Mouse (Mus musculus) liver, adult 2 months (tissue): ENCODE results near the gene Cuta. TPM values are rescaled to one million over a fixed set of nuclear protein-coding genes. Genes with fewer than 3 reads are reported as not detected.

ENCODE experiments used
- DNase-seq: peaks from one replicate; pipeline ENCODE4 v3.0.0-alpha.2; 2011; ENCODE audit warnings: low read depth, low spot score; ENCODE audit errors: extremely low read depth
- H3K27ac ChIP-seq: fragments of 200-500 bp; replicated peaks from 2 replicates; pipeline ENCODE4 v1.5.1; 2012; ENCODE audit warnings: low read depth, mild to moderate bottlenecking, control low read depth, inconsistent platforms, low read length; ENCODE audit not compliant: insufficient read depth
- H3K27me3 ChIP-seq: fragments of 200-500 bp; 2 replicates; pipeline ENCODE4 v1.6.1; 2012; ENCODE audit warnings: mild to moderate bottlenecking, moderate library complexity, low read length, inconsistent platforms; ENCODE audit not compliant: control insufficient read depth, insufficient read depth
- H3K36me3 ChIP-seq: fragments of 200-500 bp; 2 replicates; pipeline ENCODE4 v1.6.1; 2012; ENCODE audit warnings: low read length, inconsistent platforms; ENCODE audit not compliant: control insufficient read depth, insufficient read depth
- H3K4me1 ChIP-seq: fragments of 200-500 bp; 2 replicates; pipeline ENCODE4 v1.6.1; 2011; ENCODE audit warnings: low read length; ENCODE audit not compliant: control insufficient read depth, insufficient read depth
- H3K4me3 ChIP-seq: fragments of 200-500 bp; 2 replicates; pipeline ENCODE4 v1.5.1; 2011; ENCODE audit warnings: low read depth, mild to moderate bottlenecking, control low read depth, low read length, moderate library complexity; ENCODE audit not compliant: insufficient read depth
- H3K79me2 ChIP-seq: fragments of 200-500 bp; 2 replicates; pipeline ENCODE4 v1.6.1; 2012; ENCODE audit warnings: inconsistent platforms, mild to moderate bottlenecking, low read length, moderate library complexity; ENCODE audit not compliant: control insufficient read depth, insufficient read depth
- H3K9ac ChIP-seq: fragments of 200-500 bp; 2 replicates; pipeline ENCODE4 v1.6.1; 2012; ENCODE audit warnings: low read depth, mild to moderate bottlenecking, control low read depth, inconsistent platforms, low read length
- CTCF ChIP-seq: fragments of 200-500 bp; IDR thresholded peaks from 2 replicates; pipeline ENCODE4 v1.5.1; 2011; ENCODE audit warnings: low read depth, low read length, control low read depth
- POLR2A ChIP-seq: fragments of 200-500 bp; IDR thresholded peaks from 2 replicates; pipeline ENCODE4 v1.6.1; 2011; ENCODE audit warnings: low read length, control low read depth; ENCODE audit not compliant: insufficient read depth; ENCODE audit errors: extremely low read depth
- WGBS: fragments of 180-500 bp; shearing (Covaris S2); methylation state at CpG from one replicate; pipeline ENCODE4 v1.1.7; 2018; 5-methylcytosine and 5-hydroxymethylcytosine counted together
- polyA plus RNA-seq: library from polyadenylated mRNA; depleted of rRNA; stranded (reverse); fragments of >200 nt; gene quantifications from 2 replicates; pipeline ENCODE4 v1.2.3, GENCODE M21; 2012
- total RNA-seq: library from RNA; depleted of rRNA; stranded (reverse); fragments of >200 nt; gene quantifications from 2 replicates; pipeline ENCODE4 v1.2.3, GENCODE M21; 2014

The Cuta gene
- total and polyA plus RNA-seq, 2 experiments = 21.4 to 129 TPM

DNA sequence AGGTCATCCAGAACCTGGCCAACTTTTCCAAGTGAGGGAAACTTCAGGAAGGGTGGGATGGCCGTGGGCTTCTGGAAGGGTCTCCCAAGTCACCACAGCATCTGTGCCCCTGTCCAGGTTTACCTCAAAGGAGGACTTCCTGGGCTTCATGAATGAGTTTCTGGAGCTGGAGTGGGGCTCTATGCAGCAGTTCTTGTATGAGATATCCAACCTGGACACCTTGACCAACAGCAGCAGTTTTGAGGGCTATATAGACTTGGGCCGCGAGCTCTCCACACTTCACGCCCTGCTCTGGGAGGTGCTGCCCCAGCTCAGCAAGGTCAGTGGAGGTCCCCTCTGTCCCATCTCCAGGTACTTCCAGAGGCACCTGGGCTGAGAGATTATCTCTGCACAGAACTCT is 20.4 kb upstream of the Cuta start:
- WGBS = 92% methylated on average over 4 of the region's 4 CpGs
- H3K27me3 ChIP-seq = no peaks in the 10 kb centered on the region
- no peak overlapping the region for H3K4me3 ChIP-seq
- no peaks in the 10 kb centered on the region for H3K4me1 ChIP-seq
- no peak for DNase-seq
- H3K79me2 ChIP-seq = no peaks in the 10 kb centered on the region
- H3K27ac ChIP-seq = no peak overlapping the region
- no peak overlapping the region for H3K9ac ChIP-seq
- TF ChIP-seq CTCF = no peak
- no peak for TF ChIP-seq POLR2A
- H3K36me3 ChIP-seq = no peaks in the 10 kb centered on the region

DNA sequence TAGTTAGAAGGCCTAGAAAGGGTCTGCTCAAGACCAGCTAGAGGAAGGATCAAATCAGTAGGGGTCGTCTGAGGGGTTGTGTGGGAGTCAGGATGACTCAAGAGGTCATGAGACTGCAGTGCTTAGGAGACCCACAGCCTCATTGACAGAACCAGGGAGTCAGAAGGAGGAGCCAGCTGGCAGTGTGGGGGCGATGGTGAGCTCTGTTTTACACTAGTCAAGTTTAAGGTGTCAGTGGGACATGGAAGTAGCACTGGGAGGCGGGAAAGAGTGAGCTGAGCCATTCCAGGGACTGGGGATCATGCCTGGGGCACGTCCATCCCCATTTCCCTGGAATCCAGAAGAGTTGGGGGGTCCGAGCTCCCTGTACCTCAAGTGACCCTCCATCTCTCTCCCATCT is 19.5 kb upstream of the Cuta start:
- DNase-seq = no peak
- Histone ChIP-seq H3K36me3 (no peaks in the 10 kb centered on the region), H3K9ac (no peak overlapping the region), H3K4me3 (no peak overlapping the region), H3K27me3 (no peaks in the 10 kb centered on the region), H3K27ac (no peak overlapping the region), H3K4me1 (no peaks in the 10 kb centered on the region), H3K79me2 (no peaks in the 10 kb centered on the region)
- WGBS = 70% methylated on average over 5 of the region's 5 CpGs
- TF ChIP-seq POLR2A = no peak
- no peak for TF ChIP-seq CTCF

DNA sequence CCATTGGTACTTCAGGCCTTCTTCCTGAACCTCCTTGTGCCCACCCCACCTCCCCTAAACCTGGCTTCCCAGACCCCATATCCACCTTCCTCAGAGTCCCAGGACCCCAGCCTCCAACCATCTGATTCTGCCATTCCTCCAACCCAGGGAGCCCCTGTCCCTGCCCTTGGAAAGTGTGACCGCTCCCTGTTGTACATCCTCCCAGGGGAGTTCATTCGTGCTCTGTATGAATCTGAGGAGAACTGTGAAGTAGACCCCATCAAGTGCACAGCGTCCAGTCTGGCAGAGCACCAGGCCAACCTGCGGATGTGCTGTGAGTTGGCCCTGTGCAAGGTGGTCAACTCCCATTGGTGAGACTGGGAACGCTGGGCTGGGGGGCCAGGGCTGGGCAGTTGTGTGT is 18.5 kb upstream of the Cuta start:
- TF ChIP-seq CTCF (no peak), POLR2A (no peak)
- Histone ChIP-seq H3K79me2 (no peaks in the 10 kb centered on the region), H3K36me3 (no peaks in the 10 kb centered on the region), H3K9ac (no peak overlapping the region), H3K4me1 (no peaks in the 10 kb centered on the region), H3K4me3 (no peak overlapping the region), H3K27me3 (no peaks in the 10 kb centered on the region), H3K27ac (no peak overlapping the region)
- no peak for DNase-seq
- 97% methylated on average over 5 of the region's 5 CpGs for WGBS

DNA sequence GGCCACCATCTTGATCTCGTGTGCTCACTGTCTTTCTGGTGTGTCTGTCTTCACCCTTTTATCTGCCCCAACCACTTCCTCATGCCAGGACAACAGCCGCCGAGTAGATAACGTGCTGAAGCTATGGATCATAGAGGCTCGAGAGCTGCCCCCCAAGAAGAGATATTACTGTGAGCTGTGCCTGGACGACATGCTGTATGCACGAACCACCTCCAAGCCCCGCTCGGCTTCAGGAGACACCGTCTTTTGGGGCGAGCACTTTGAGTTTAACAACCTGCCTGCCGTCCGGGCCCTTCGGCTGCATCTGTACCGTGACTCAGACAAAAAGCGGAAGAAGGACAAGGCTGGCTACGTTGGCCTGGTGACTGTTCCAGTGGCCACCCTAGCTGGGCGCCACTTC is 17.5 kb upstream of the Cuta start:
- no peak overlapping the region for H3K4me3 ChIP-seq
- TF ChIP-seq POLR2A (no peak), CTCF (no peak)
- H3K36me3 ChIP-seq = no peaks in the 10 kb centered on the region
- no peaks in the 10 kb centered on the region for H3K27me3 ChIP-seq
- WGBS = 89% methylated on average over 18 of the region's 18 CpGs
- no peaks in the 10 kb centered on the region for H3K79me2 ChIP-seq
- H3K4me1 ChIP-seq = no peaks in the 10 kb centered on the region
- no peak overlapping the region for H3K9ac ChIP-seq
- no peak for DNase-seq
- no peak overlapping the region for H3K27ac ChIP-seq

DNA sequence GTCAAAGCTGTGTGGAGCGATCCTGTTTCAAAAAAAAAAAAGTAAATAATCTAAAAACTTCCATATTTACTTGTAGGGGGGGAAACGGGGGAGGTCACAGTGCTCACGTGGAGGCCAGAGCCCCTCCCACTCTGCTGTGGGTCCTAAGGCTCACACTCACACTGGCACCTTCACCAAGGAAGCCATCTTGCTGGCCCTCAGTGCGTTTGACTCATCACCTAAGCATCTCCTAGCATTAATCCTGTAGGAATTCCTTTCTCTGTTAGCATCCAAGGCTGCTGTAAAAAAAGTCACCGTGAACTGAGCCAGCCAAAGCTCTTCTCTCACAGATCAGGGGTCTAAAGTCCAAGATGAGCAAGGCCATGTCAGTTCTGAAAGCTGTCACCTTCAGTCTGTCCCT is 16.9 kb upstream of the Cuta start:
- Histone ChIP-seq H3K27me3 (no peaks in the 10 kb centered on the region), H3K79me2 (no peaks in the 10 kb centered on the region), H3K4me1 (no peaks in the 10 kb centered on the region), H3K9ac (no peak overlapping the region), H3K36me3 (no peaks in the 10 kb centered on the region), H3K4me3 (no peak overlapping the region), H3K27ac (no peak overlapping the region)
- 56% methylated on average over 5 of the region's 5 CpGs for WGBS
- no peak for DNase-seq
- no peak for TF ChIP-seq CTCF
- TF ChIP-seq POLR2A = no peak

DNA sequence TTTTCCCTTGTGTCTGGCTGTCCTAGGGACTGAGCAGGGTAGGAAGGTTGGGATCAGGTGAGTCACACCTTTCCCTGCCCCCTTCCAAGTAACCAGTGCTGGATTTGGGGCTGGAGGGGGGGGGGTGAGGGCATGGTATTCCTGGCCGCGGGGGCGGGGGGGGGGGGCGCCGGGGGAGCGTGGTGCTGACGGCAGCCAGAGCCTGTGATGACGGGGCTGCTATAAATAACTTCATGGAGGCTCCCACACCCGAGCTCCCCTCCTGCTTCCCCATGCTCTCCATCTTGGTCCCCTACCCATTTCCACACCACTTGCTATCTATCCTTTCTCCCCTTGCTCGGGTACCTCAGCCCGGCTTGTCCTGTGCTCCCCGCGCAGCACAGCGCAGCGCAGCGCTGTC is 14.4 kb upstream of the Cuta start:
- no peak for TF ChIP-seq POLR2A
- TF ChIP-seq CTCF = no peak
- Histone ChIP-seq H3K4me3 (no peak overlapping the region), H3K27ac (no peak overlapping the region), H3K27me3 (no peaks in the 10 kb centered on the region), H3K36me3 (no peaks in the 10 kb centered on the region), H3K9ac (no peak overlapping the region), H3K79me2 (no peaks in the 10 kb centered on the region), H3K4me1 (no peaks in the 10 kb centered on the region)
- WGBS = 38% methylated on average over 14 of the region's 16 CpGs
- DNase-seq = no peak
